Mouse (Mus musculus): ENCODE results near the gene Chd1. TPM values are rescaled to one million over a fixed set of nuclear protein-coding genes. Genes with fewer than 3 reads are reported as not detected.

The Chd1 gene
- 28.5 and 31.5 TPM in 2 replicates for polyA plus RNA-seq (2016; fragmentation: Nextera tagmentation; extraction: Ambion mirVana)

DNA sequence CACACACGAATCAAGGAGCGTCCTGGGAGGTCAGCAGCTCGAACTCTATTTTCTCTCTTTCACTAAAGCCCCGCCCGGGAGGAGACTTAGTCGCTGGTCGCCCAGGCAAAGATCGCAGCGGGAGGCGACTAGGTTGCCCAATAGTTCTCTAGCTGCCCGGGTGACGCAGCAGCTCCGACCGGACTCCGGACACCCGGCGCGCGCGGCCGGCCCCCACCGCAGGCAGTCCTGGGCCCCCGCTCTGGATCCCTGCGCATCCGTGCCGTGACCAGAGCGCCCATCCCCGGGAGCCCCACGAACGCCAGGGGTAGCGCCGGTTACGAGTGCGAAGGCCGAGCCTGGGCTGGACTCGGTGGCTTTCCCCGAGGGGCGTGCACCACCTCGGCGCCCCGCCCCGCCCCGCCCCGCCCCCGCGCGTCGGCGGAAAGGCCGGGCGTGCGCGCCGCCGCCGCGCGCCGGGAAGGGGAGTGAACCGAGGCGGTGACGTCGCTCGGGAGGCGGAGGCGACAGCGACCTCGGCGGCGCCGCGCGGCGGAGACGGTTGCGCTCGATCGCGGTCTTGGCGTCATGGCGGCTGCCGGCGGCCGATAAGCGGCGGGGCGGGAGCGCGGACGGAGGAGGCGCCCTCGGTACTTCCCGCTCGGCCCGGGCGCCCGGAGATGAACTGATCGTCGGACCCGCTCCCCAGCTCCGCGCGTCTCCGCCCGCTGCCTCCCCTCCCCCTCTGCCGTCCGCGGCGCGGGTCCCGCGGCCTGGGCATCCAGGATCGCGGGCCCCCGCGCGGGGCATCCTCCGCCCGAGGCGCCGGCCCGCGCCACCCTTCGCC, at the start of gene Chd1:
Chd1 (plus strand) TSS at position 493 of the 826 bp plus-strand sequence.
- peak within 1 kb of the TSS; percentile 96 for H3K4me3 ChIP-seq
- H3K27me3 ChIP-seq (replicated peaks), result no peaks in the 10 kb centered on the region
- H3K36me3 ChIP-seq, result peaks cover 26% of the 10 kb centered on the region
- H3K9ac ChIP-seq, result peak within 1 kb of the TSS; percentile 98
- H3K4me1 ChIP-seq, result peaks cover 34% of the 10 kb centered on the region
- WGBS (ENCODE audit: insufficient replicate concordance), result under 1% methylated on average over 96 of the region's 124 CpGs
- ATAC-seq, result peak; percentile 93
- no peaks in the 10 kb centered on the region for H3K9me3 ChIP-seq (replicated peaks)
- H3K4me2 ChIP-seq, result peak within 1 kb of the TSS; percentile 82
- H3K27ac ChIP-seq, result peak within 1 kb of the TSS; percentile 98

DNA sequence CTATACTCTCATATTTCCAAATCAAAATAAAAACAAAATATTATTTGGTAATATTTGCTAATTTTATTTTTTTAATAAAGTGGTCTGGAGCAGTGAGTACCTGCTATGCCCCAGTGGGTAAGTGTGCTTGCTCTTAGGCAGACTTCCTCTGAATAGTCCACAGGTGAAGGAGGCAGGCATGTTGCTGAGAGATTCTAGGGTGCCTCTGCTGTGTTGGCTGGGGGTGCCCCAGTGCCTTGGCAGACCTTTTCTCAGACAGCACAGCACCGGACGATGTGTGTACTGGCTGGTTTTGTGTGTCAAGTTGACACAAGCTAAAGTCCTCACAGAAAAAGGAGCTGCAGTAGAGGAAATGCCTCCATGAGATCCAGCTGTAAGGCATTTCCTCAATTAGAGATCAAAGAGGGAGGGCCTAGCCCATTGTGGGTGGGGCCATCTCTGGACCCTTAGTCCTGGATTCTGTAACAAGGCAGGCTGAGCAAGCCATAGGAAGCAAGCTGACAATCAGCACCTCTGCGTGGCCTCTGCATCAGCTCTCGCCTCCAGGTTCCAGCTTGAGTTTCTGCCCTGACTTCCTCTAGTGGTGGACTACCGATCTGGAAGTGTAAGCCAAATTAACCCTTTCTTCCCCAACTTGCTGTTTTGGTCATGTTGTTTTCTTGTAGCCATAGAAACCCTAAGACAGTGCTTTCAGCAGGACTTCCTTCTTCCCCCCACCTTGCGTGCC, 47.7 kb upstream of the Chd1 start:
- Histone ChIP-seq H3K27ac (no peak overlapping the region), H3K4me1 (0 out of 2 replicates have a peak, but pooled peaks cover 2% of the 10 kb centered on the region), H3K4me2 (no peak overlapping the region), H3K9me3 (replicated peaks) (no peaks in the 10 kb centered on the region), H3K4me3 (no peak overlapping the region), H3K36me3 (no peaks in the 10 kb centered on the region), H3K9ac (no peak overlapping the region), H3K27me3 (replicated peaks) (no peaks in the 10 kb centered on the region)
- WGBS (ENCODE audit: insufficient replicate concordance), result 16% methylated on average over 6 of the region's 6 CpGs
- ATAC-seq, result peak; percentile 61

DNA sequence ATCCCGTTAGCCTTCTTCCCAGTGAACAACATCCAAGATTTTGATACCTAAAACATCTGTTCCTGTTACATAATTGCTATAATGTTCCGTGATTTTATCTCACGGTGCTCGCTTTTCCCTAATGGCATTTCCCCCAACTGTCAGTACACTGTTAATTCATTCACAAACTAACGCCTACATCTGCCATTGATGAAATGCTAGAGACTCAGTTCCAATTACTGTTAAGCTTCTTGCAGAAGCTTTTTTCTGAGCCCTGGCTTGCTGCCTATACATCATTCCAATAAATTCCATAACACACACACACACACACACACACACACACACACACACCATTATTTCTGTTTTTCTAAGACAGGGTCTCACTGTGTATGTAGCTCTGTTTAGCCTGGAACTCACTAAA, 31.9 kb upstream of the Chd1 start:
- no peaks in the 10 kb centered on the region for H3K27me3 ChIP-seq (replicated peaks)
- 0 out of 2 replicates have a peak, but pooled peaks cover 1% of the 10 kb centered on the region for H3K4me1 ChIP-seq
- H3K4me3 ChIP-seq, result no peak overlapping the region
- H3K9me3 ChIP-seq (replicated peaks), result no peaks in the 10 kb centered on the region
- 72% methylated on average over 5 of the region's 5 CpGs for WGBS (ENCODE audit: insufficient replicate concordance)
- H3K9ac ChIP-seq, result no peak overlapping the region
- H3K4me2 ChIP-seq, result no peak overlapping the region
- no peak for ATAC-seq
- H3K27ac ChIP-seq, result no peak overlapping the region
- no peaks in the 10 kb centered on the region for H3K36me3 ChIP-seq

DNA sequence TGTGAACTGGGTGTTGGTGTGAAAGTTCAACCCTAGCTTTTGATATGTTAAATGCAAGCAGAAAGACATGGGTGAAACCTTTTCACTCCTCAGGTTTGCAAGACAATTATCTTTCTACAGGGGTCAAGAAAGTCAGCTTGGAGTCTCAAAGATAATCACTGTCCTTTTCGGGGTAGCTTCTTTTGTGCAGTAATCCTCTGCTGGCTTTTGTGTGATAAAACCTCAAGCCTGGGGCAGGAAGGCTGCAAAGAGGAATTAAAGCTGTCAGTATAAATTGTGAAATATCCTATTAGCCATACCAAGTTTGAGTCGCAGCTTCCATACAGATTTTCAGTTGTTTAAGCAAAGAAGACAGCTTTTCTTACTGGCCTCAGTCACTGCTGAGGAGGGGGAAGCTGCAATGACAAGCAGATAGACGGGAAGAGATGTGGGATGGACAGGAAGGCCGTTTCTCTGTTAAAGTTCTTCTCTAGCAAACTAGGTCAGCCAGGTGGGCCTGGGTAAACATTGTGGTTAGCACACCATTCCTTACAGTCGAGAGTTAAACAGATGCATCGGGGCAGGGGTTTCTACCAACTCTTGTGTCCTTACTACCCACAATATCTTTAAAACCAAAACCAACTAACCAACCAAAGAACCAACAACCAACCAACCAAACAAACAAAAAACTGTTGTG, 26.7 kb upstream of the Chd1 start:
- H3K9me3 ChIP-seq (replicated peaks), result no peaks in the 10 kb centered on the region
- H3K4me2 ChIP-seq, result no peak overlapping the region
- no peaks in the 10 kb centered on the region for H3K36me3 ChIP-seq
- H3K27ac ChIP-seq, result no peak overlapping the region
- 0 out of 2 replicates have a peak, but pooled peaks cover 4% of the 10 kb centered on the region for H3K4me1 ChIP-seq
- 10% methylated on average over 6 of the region's 6 CpGs for WGBS (ENCODE audit: insufficient replicate concordance)
- ATAC-seq, result no peak
- H3K27me3 ChIP-seq (replicated peaks), result no peaks in the 10 kb centered on the region
- no peak overlapping the region for H3K4me3 ChIP-seq
- no peak overlapping the region for H3K9ac ChIP-seq

DNA sequence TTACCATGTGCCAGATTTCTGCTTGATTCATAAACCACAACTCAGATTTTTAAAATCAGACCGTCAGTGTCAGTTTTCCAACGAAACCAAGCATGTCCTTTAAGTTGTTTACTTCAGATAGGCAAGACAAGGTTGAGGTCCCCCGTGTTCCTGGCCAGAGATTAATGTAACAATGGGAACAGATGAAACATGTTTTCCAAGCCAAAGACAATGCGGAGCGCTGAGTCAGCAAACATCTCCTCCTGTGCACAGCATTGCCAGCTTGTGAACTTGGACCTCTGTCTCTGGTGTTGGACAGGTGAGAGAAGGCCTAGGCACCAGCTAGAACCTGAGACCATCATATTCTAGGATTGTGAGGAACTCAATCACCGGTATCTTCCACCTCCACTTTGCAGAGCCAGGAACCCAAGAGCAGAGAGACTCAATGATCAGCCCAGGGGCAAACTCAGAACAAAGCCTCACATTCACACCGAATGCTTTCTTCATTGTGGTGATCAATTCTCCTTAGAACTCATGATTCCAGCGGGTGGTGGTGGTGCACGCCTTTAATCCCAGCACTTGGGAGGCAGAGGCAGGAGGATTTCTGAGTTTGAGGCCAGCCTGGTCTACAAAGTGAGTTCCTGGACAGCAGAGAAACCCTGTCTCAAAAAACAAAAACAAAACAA, 24.7 kb upstream of the Chd1 start:
- H3K4me3 ChIP-seq, result no peak overlapping the region
- 71% methylated on average over 9 of the region's 9 CpGs for WGBS (ENCODE audit: insufficient replicate concordance)

DNA sequence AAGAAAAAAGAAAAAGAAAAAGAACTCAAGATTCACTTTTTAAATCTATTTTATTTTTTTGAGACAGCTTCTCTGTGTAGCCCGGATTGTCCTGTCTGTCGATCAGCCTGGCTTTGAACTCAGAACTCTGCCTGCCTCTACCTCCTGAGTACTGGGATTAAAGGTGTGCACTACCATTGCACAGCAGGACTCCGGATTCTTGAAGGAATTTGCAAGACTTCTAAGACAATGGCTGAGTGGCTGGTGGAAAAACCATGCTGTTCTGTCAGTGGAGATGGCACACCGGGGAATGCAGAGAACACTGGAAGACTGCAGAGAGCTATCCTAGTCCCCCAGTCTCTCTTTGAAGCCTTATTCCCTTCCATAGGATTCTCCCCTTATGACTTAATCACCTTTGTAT, 24.1 kb upstream of the Chd1 start:
- WGBS (ENCODE audit: insufficient replicate concordance), result 75% methylated on average over 4 of the region's 4 CpGs
- no peaks in the 10 kb centered on the region for H3K36me3 ChIP-seq
- ATAC-seq, result no peak

More for the DNA sequence above, 24.7 kb upstream of the Chd1 start:
- Histone ChIP-seq H3K36me3 (no peaks in the 10 kb centered on the region), H3K9me3 (replicated peaks) (no peaks in the 10 kb centered on the region), H3K4me2 (no peak overlapping the region), H3K4me1 (0 out of 2 replicates have a peak, but pooled peaks cover 4% of the 10 kb centered on the region), H3K27ac (no peak overlapping the region), H3K27me3 (replicated peaks) (no peaks in the 10 kb centered on the region), H3K9ac (no peak overlapping the region)
- no peak for ATAC-seq

DNA sequence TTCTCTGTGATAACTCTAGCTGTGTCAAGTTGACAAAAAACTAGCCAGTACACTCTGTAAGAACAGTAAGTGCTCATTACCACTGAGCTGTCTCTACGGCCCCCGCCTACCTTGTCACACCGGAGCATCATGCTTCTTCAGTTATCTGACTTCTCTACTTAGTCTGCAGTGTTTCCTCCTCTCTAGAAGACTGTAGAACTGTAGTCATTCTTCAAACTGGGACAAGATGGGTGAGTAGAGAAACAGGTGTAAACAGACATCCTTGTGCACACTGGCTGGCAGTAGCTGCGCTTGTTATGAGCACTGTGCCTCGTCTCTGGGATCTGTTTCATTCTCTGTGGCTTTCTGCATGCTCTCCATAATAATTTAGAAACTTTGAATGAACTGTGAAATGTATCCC, 18.4 kb upstream of the Chd1 start:
- no peaks in the 10 kb centered on the region for H3K4me1 ChIP-seq
- 69% methylated on average over 5 of the region's 5 CpGs for whole genome bisulfite sequencing (ENCODE audit: insufficient replicate concordance)

More for the DNA sequence above, 24.1 kb upstream of the Chd1 start:
- no peak overlapping the region for H3K9ac ChIP-seq
- H3K9me3 ChIP-seq (replicated peaks), result no peaks in the 10 kb centered on the region
- H3K27ac ChIP-seq, result no peak overlapping the region
- 0 out of 2 replicates have a peak, but pooled peaks cover 4% of the 10 kb centered on the region for H3K4me1 ChIP-seq
- H3K4me2 ChIP-seq, result no peak overlapping the region
- H3K4me3 ChIP-seq, result no peak overlapping the region
- H3K27me3 ChIP-seq (replicated peaks), result no peaks in the 10 kb centered on the region

DNA sequence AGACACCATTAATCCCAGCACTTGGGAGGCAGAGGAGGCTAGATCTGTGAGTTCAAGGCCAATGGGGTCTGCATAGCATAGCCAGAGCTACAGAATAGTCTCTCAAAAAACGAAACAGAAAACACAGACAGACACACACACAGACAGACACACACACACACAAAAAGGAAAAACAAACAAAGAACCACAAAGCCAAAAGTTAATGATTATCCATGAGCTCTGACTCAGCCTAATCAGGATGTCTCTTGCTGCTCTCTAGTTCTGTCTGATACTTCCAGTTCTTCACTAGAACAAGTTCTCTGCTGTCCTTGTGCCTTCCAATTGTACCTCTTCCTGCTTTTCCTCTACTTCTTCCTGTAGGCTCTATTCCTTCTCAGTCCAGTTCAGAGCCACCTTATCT, 14.5 kb upstream of the Chd1 start:
- no peaks in the 10 kb centered on the region for H3K9me3 ChIP-seq (replicated peaks)
- WGBS (ENCODE audit: insufficient replicate concordance), result 42% methylated on average over 1 of the region's 1 CpGs
- H3K4me3 ChIP-seq, result no peak overlapping the region
- H3K27ac ChIP-seq, result no peak overlapping the region
- H3K27me3 ChIP-seq (replicated peaks), result no peaks in the 10 kb centered on the region
- no peak for ATAC-seq
- no peak overlapping the region for H3K4me2 ChIP-seq
- H3K4me1 ChIP-seq, result no peaks in the 10 kb centered on the region
- no peaks in the 10 kb centered on the region for H3K36me3 ChIP-seq
- no peak overlapping the region for H3K9ac ChIP-seq

More for the DNA sequence above, 18.4 kb upstream of the Chd1 start:
- H3K4me3 ChIP-seq, result no peak overlapping the region
- H3K9me3 ChIP-seq (replicated peaks), result no peaks in the 10 kb centered on the region
- H3K9ac ChIP-seq, result no peak overlapping the region
- no peaks in the 10 kb centered on the region for H3K36me3 ChIP-seq
- no peak overlapping the region for H3K4me2 ChIP-seq
- H3K27ac ChIP-seq, result no peak overlapping the region
- ATAC-seq, result no peak
- H3K27me3 ChIP-seq (replicated peaks), result no peaks in the 10 kb centered on the region

DNA sequence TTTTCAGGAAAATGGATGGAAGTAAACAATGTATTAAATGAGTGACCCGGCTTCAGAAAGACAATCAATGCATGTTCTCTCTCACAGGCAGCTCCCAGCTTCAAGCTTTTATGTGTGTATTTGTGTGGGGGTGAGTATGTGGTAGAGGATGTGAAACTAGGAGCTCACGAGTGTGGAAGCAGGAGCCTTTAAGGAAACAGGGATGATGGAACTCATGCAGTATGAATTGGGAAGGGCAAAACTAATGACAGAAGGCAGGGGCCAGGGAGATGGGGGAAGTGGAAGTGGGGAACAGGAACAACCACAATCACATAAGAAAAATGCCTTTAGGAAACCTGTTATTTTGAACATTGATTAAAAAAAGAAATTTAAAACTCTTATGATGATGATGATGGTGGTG, 9.2 kb upstream of the Chd1 start:
- Histone ChIP-seq H3K27ac (no peak overlapping the region), H3K9me3 (replicated peaks) (no peaks in the 10 kb centered on the region), H3K4me2 (no peak overlapping the region), H3K27me3 (replicated peaks) (no peaks in the 10 kb centered on the region), H3K36me3 (no peaks in the 10 kb centered on the region), H3K4me3 (no peak overlapping the region), H3K9ac (no peak overlapping the region), H3K4me1 (no peaks in the 10 kb centered on the region)
- no peak for ATAC-seq
- WGBS (ENCODE audit: insufficient replicate concordance), result 56% methylated on average over 2 of the region's 2 CpGs

DNA sequence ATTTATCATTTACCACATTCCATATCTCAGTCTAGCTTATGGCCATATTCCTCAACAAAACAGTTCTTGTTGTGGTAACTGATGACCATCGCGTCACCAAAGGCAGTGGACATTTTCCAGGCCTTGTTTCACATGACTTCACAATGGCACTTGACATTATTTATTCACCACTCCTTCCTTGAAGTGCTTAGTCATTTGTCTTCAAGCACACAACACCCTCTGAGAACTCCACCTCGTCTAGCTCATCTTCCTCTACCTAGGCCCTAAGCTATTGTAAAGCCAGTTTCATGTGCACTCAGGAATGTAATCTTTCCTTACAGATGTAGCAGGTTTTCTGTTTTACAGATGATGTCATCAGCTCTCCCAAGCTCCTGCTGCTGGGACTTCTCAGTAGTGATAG, 5.8 kb upstream of the Chd1 start:
- WGBS (ENCODE audit: insufficient replicate concordance), result 68% methylated on average over 3 of the region's 3 CpGs
- H3K27me3 ChIP-seq (replicated peaks), result no peaks in the 10 kb centered on the region
- no peak overlapping the region for H3K27ac ChIP-seq
- no peaks in the 10 kb centered on the region for H3K36me3 ChIP-seq
- no peaks in the 10 kb centered on the region for H3K9me3 ChIP-seq (replicated peaks)
- no peak overlapping the region for H3K4me2 ChIP-seq
- no peak for ATAC-seq
- H3K4me1 ChIP-seq, result peaks cover 3% of the 10 kb centered on the region
- no peak overlapping the region for H3K9ac ChIP-seq
- no peak overlapping the region for H3K4me3 ChIP-seq

DNA sequence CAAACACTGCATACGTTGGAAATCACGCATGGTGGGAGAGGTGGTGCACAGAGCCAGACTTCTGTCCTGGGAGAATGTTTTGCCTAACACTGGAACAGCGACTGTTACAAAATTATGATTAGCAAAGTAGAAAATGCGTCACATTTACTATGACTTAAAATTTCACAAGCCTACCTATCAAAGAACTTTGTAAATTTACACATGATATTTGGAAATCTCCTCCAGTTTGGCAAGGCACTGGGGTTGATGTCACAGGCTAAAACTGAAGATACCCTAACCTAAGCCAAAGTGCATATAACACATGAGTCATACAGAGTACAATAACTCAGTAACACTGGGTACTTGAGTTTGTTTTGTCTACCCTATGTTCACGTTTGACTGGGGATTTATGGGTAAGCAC, 3.3 kb upstream of the Chd1 start:
- 83% methylated on average over 5 of the region's 5 CpGs for WGBS (ENCODE audit: insufficient replicate concordance)
- Histone ChIP-seq H3K36me3 (no peaks in the 10 kb centered on the region), H3K9ac (no peak overlapping the region), H3K27ac (no peak overlapping the region), H3K4me2 (no peak overlapping the region), H3K4me1 (peaks cover 7% of the 10 kb centered on the region), H3K27me3 (replicated peaks) (no peaks in the 10 kb centered on the region), H3K4me3 (no peak overlapping the region), H3K9me3 (replicated peaks) (no peaks in the 10 kb centered on the region)
- ATAC-seq, result no peak
